Mouse (Mus musculus) gonadal fat pad, adult 2 months (tissue): Measurements from ENCODE around the gene Rpp25l. TPM values are rescaled to one million over a fixed set of nuclear protein-coding genes. Genes with fewer than 3 reads are reported as not detected.
"Not testable (repeated sequence)": the region's sequence is repeated elsewhere in the genome, so short reads cannot be mapped to it uniquely, and the experiment has no call there.

Source experiments
- DNase-seq: peaks from one replicate; pipeline ENCODE4 v3.0.0-alpha.2; 2012; ENCODE audit warnings: low read depth
- polyA plus RNA-seq: library from polyadenylated mRNA; depleted of rRNA; stranded (reverse); fragments of >200 nt; gene quantifications from 2 replicates; pipeline ENCODE4 v1.2.3, GENCODE M21; 2012; rRNA removed

Gene Rpp25l
- polyA plus RNA-seq, result 32.6 and 36.2 TPM in 2 replicates

GRCm38 (mm10) chr4:41713197-41714067 is at the start of gene Rpp25l:
Gene Rpp25l, minus strand, starts transcription at chr4:41713534.
- DNase-seq, result no peak

GRCm38 (mm10) chr4:41762688-41763114 is 49.4 kb upstream of the Rpp25l start:
- not testable (repeated sequence) for DNase-seq

GRCm38 (mm10) chr4:41762099-41762687 is 48.9 kb upstream of the Rpp25l start:
- DNase-seq, result no peak

DNA sequence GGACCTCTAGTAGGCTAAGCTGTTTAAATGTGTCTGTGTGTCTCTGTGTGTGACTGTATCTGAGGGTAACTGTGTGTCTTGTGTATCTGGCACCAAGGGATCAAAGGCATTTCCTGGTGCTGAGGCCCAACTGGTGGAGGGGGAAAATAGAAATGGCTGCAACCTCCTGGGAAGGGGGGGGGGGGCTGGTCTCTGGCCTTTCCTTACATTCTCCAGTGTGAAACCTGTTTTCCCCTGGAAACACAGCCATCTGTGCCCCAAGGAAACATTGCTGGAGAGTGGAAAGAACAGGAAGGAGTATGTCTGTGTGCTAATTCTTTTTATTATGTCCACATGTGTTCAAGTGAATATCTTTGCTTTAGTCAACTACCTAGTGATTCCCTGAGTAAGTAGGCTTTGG is 48.3 kb upstream of the Rpp25l start:
- DNase-seq, result no peak

GRCm38 (mm10) chr4:41760911-41761310 is 47.6 kb upstream of the Rpp25l start:
- no peak for DNase-seq

DNA sequence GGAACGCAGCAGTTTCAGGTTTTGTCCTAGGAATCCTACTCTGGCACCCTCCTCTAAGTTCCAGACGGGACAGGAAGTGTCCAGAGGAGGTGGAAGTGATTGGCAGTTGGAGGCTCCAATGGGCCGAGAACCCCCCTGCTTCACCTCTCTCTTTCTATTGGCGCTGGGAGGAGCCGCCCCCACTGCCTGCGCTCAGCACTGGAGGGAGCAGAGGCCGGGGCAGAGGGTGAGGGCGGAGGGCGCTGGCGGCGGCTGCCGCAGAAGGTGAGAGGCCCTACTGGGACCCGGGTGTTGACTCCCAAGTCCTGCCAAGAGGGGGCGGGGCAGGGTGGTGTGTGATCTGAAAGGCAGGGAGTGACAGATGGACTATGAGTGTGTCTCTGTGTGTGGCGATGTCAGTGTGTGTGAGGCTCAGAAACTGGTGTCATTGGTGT is 47.0 kb upstream of the Rpp25l start:
- DNase-seq, result no peak

GRCm38 (mm10) chr4:41759656-41760287 is 46.4 kb upstream of the Rpp25l start:
- no peak for DNase-seq

GRCm38 (mm10) chr4:41759206-41759605 is 45.9 kb upstream of the Rpp25l start:
- DNase-seq, result no peak

GRCm38 (mm10) chr4:41758701-41759100 is 45.4 kb upstream of the Rpp25l start:
- no peak for DNase-seq

GRCm38 (mm10) chr4:41758021-41758420 is 44.7 kb upstream of the Rpp25l start:
- DNase-seq, result no peak

- DNase-seq, result no peak
Observed at GRCm38 (mm10) chr4:41757321-41757720, 44.0 kb upstream of the Rpp25l start.

DNA sequence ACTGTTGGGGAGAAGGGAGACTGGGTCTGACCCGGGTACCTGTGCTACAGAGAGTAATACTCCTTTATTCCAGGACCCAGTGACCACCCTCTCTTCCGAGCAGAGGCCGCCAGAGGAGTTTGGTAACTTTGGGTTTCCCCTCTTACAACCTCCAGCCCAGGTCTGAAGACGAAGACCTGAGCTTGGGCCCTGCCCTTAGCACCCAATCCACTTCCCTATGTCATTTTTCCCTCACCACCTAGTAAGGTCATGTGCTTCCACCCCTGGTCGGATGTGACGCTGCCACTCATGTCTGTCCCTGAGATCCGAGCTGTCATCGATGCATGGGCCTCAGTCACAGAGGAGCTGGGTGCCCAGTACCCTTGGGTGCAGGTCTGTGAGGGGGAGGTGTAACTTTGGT is 43.1 kb upstream of the Rpp25l start:
- DNase-seq, result no peak

DNA sequence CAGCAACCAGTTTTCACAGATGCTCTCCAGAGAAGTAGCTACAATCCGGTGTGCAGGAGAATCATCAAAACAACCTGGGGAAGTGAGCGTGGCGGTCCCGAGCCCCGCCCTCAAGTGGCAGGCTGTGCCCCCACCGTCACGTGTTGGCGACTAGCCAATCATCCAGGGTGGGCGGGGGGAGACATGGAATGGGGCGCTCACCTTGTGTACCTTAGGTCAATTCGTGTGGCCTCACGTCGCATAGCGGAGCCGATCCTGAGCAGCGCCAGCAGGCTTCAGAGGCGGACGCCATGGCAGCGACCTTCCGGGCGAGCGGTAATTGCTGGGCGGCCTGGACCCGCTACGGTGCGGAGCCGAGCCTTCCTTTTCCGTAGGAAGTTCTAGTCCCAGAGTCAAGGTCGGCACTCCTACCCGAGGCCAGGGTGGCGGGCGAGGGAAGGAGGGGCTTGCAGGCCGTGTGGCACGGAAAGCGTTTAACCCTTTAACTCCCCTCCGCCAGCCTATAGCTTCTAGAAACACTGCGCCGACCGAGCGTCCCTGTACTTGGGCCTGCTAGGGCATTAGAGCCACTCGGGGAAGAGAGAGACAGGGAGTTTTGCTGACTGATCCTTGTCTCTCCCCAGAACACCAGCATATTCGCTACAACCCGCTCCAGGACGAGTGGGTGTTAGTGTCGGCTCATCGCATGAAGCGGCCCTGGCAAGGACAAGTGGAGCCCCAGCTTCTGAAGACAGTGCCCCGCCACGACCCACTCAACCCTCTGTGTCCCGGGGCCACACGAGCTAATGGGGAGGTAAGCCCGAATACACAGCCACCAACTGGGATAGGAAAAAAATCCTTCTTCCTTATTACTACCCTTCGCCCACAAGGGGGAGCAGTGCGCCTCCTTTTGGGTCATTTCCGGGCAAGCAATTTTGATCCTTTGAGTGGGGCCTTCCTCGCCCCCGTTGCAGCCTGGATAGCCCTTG is 42.3 kb upstream of the Rpp25l start, which contains the start of gene Sigmar1:
Gene Sigmar1 (minus strand): TSS at position 820 of the 968 bp plus-strand sequence.
- DNase-seq, result no peak

DNA sequence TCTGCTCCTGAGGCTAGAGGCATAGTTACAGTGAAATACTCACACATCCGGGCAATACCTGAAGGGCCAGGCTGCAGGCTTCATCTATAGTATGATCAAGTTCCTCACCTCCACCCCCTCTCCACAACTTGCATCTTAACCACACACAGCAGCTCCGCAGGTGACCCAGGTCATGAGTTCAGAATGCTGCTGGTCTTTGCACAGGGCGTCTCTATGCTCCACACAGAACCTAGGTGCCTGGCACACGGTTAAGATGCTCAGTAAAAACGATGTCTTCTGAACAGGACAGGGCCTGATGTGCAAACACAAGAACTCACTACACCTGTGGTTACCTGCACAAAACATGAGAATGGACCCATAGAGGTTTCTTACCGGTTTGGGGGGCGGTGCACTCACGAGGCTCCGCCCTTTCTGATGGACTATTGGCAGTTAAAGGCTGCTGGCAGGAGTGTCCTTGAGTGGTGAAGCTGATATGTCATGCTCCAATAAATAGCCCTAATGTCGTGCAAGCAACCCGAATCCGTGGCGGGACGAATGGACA is 41.5 kb upstream of the Rpp25l start, which contains the start of gene Galt:
Gene Galt (plus strand): TSS at position 432 of the 541 bp plus-strand sequence.
- no peak for DNase-seq

DNA sequence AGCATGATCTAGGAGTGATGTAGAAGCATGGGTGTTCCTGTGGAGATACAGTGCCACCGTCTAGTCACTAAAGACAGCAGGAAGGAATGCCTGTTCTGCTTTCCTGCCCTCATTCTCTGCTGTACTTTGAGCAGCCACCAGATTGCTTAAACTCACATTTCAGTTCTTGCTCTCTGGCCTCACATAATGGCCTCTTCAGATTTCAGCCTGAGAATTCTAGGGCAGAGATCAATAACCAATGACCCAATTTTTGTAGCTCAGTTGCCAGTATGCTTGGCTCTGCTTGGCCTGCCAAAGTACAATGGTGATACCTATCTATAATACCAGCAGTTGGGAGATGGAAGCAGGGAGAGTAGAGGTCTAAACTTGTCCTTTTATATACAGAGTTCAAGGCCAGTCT is 31.7 kb upstream of the Rpp25l start:
- no peak for DNase-seq

GRCm38 (mm10) chr4:41744131-41744530 is 30.8 kb upstream of the Rpp25l start:
- no peak for DNase-seq

GRCm38 (mm10) chr4:41741158-41741560 is 27.8 kb upstream of the Rpp25l start:
- DNase-seq, result no peak

DNA sequence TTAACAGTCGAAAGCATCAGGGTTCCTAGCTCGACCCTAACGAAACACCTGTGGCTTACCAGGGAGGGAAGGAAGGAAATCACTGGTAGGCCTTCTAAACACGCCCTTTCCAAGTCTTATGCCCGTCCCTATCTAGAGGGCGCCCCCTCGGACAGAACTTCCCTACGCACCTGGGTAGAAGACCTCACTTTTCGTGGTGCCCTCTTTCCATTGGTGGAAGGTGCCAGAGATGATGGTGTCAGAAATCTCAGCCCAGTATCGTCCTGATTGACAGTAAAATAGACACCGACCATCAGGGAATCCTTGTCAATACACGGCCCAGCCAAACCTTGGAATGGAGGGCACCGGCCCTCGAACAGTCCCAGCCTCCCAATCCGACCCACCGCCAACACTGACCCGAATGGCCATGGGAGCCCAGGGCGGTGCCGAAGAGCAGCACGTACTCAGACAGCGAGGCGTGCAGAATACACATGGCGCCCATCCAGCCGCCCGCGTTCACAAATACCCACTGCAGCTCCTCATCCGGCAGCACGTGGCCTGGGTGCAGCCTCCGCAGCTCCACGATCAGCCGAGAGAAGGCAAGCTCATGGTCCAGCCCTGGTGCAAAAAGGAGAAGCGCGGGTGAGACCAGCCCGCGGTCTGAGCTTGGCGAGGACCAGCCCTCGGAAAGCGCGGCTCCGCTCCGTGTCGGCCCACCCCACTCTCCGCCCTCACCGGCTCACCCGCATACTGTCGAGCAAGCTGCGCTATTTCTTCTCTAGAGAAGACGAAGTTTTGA is 27.2 kb upstream of the Rpp25l start:
- no peak for DNase-seq

DNA sequence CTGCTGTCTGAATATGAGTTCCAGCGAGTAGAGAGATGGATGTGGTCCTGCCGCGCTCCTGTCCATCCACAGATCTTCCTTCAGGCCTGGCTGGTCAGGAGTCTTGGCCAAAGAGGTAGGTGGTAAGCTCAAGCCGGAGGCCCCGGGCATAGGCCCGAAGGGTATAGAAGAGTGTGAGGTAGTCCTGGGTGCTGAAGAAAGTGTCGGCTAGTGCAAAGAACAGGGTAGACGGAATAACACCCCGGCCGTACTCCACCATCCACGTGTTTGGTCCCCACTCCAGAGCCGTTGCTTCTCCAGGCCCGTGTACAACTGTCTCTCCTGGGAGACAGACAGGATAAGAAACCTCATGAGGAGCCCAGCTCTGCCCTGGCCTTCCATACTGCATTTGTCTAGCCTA is 25.9 kb upstream of the Rpp25l start:
- no peak for DNase-seq

DNA sequence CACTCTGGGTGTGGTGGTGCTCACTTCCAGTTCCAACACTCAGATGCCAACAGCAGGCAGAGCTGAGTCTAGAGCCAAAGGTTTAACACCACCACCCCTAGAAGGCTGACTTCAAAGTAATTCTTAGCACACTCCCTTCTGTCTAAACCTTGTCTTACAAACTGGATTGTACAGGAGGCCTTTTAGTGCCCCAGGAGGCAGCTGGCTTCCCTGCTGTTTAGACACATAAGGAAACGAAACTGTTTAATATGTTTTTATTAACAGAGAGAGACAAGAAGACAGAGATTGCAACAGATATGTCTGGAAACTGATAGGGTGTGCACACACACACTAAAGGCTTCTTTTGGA is 24.9 kb upstream of the Rpp25l start:
- no peak for DNase-seq
